Mouse (Mus musculus) heart, postnatal 4 days (tissue): ENCODE measurements at regions not wholly inside any gene's neighbourhood (a gene's known extent, or its start where the extent isn't known, plus 50 kb on each side); places are given as distances from the start of the nearest gene placed in this dataset.

Experiments used
- DNase-seq: peaks from one replicate; pipeline ENCODE4 v3.0.0; 2021

- no peak for DNase-seq
These were observed 86.5 kb upstream of the Fam3c start for GRCm38 (mm10) chr6:22442591-22442990.

- DNase-seq, result no peak
These were observed 83.8 kb upstream of the Fam3c start for GRCm38 (mm10) chr6:22439871-22440270.

- no peak for DNase-seq
These were observed 73.0 kb upstream of the Fam3c start for GRCm38 (mm10) chr6:22429026-22429425.

- DNase-seq, result no peak
These were observed 68.2 kb upstream of the Fam3c start for GRCm38 (mm10) chr6:22424161-22424807.

- no peak for DNase-seq
These were observed 67.3 kb upstream of the Fam3c start for GRCm38 (mm10) chr6:22423070-22423980.

- no peak for DNase-seq
These were observed 65.5 kb upstream of the Fam3c start for GRCm38 (mm10) chr6:22421551-22421950.

GRCm38 (mm10) chr6:22418279-22418678 is 62.2 kb upstream of the Fam3c start:
- no peak for DNase-seq

- DNase-seq, result no peak
These were observed 61.1 kb upstream of the Fam3c start for GRCm38 (mm10) chr6:22417189-22417588.

GRCm38 (mm10) chr6:22411796-22412195 is 55.8 kb upstream of the Fam3c start:
- no peak for DNase-seq

- no peak for DNase-seq
These were observed 53.0 kb upstream of the Fam3c start for GRCm38 (mm10) chr6:22408808-22409589.
